Mouse (Mus musculus): ENCODE results near the gene Senp6. TPM values are rescaled to one million over a fixed set of nuclear protein-coding genes. Genes with fewer than 3 reads are reported as not detected.
A peak's percentile ranks its signal among the peaks of the same experiment; 100 is the strongest.

Gene Senp6
- polyA plus RNA-seq, 1 experiment from 2014 or later = 87.8 TPM

DNA sequence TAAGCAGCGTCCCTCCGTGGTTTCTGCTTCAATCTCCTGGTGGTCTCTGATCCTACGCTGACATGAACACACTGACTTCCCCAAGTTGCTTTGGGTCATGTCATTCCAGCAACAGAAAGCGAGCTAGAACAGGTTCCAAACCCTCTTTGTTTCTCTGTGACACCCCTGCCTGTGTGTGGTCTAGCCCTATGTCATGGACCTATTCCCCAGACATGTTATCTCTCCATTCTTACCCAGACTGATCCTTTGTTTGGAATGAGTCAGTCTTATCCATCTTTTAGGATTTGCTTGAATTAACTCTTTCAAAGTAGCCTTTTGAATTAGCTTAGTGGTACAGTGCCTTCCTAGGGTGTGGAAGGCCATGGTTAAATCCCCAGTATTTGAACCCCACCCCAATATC lies 113.0 kb downstream of the Senp6 start:
- Histone ChIP-seq H3K4me2 (replicated peaks) (no peak overlapping the region), H3K4me3 (no peak overlapping the region), H3K4me1 (no peaks in the 10 kb centered on the region), H3K9ac (no peak overlapping the region), H3K9me3 (no peaks in the 10 kb centered on the region), H3K27me3 (replicated peaks) (no peaks in the 10 kb centered on the region), H3K27ac (no peak overlapping the region), H3K36me3 (no peaks in the 10 kb centered on the region)
- no peak for ATAC-seq (ENCODE audit: low FRiP score, low read depth)
- WGBS = 87% methylated on average over 4 of the region's 4 CpGs

DNA sequence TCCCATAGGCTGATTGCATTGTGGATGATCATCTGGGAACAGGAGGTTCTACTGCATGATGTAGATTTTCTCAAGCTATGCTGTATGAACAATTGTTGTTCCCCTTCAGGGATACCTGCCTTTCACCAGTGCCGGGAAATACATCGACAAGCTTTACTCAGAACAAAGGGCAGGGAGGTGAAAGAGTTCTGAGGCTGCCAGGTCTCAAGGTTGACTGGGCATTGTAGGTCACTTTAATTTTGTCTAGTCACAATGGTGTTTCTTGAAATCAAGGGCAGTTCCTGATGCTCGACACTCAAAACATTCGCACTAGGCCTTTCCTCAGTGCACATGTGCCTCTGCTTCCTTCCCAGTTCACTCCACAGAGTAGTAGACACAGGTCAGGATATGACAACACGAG lies 114.1 kb downstream of the Senp6 start:
- no peak overlapping the region for H3K4me2 ChIP-seq (replicated peaks)
- ATAC-seq (ENCODE audit: low FRiP score, low read depth) = no peak
- WGBS = 83% methylated on average over 5 of the region's 5 CpGs

DNA sequence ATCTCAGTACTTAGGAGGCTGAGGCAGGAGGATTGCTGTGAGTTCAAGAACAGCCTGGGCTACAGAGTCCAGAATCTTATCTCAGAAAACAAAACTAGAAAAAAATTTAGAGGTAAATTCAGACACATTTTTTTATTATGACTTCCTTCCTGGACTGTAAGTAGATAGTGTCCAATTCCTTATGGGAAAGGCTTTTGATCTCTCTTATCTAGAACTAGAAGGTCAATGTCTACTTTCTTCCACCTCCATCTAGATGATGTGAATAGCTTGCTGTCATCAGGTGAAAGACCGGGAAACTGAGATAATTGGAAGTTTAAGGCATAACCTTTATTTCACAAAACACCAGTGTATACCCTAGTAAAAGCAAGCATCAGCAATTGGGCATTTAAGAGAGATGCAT lies 115.0 kb downstream of the Senp6 start:
- WGBS = 86% methylated on average over 1 of the region's 1 CpGs
- no peak overlapping the region for H3K4me3 ChIP-seq
- no peaks in the 10 kb centered on the region for H3K9me3 ChIP-seq
- H3K27ac ChIP-seq = no peak overlapping the region
- H3K4me1 ChIP-seq = no peaks in the 10 kb centered on the region
- no peak overlapping the region for H3K9ac ChIP-seq
- ATAC-seq (ENCODE audit: low FRiP score, low read depth) = no peak
- H3K36me3 ChIP-seq = no peaks in the 10 kb centered on the region
- H3K4me2 ChIP-seq (replicated peaks) = no peak overlapping the region
- no peaks in the 10 kb centered on the region for H3K27me3 ChIP-seq (replicated peaks)

More for the DNA sequence above, 114.1 kb downstream of the Senp6 start:
- H3K4me1 ChIP-seq = no peaks in the 10 kb centered on the region
- H3K27ac ChIP-seq = no peak overlapping the region
- no peaks in the 10 kb centered on the region for H3K9me3 ChIP-seq
- H3K4me3 ChIP-seq = no peak overlapping the region
- no peaks in the 10 kb centered on the region for H3K27me3 ChIP-seq (replicated peaks)
- H3K9ac ChIP-seq = no peak overlapping the region
- H3K36me3 ChIP-seq = no peaks in the 10 kb centered on the region

DNA sequence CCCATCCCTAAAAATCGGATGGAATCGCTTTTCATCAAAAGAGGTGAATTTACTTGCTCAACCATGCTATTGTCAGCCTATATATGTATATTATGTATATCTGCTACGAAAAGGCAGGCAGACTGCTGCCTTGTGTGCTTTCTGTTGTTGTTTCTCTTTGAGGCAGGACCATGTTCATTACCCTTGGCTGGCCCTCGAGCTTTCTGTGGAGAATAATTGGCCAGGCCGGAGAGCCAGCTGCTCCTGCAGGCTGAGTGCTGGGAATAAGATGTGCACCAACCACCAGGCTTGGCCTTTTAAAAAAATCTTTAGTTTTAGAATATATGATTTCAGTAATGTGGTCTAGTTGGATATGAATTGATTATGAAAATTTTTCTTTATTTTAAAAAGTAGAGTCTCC lies 117.4 kb downstream of the Senp6 start:
- 75% methylated on average over 5 of the region's 5 CpGs for WGBS
- no peaks in the 10 kb centered on the region for H3K27me3 ChIP-seq (replicated peaks)
- no peak overlapping the region for H3K27ac ChIP-seq
- no peak overlapping the region for H3K9ac ChIP-seq
- no peaks in the 10 kb centered on the region for H3K9me3 ChIP-seq
- H3K4me2 ChIP-seq (replicated peaks) = no peak overlapping the region
- H3K36me3 ChIP-seq = no peaks in the 10 kb centered on the region
- 0 out of 2 replicates have a peak, but pooled peaks have one; percentile 26 for ATAC-seq (ENCODE audit: low FRiP score, low read depth)
- H3K4me3 ChIP-seq = no peak overlapping the region
- no peaks in the 10 kb centered on the region for H3K4me1 ChIP-seq

DNA sequence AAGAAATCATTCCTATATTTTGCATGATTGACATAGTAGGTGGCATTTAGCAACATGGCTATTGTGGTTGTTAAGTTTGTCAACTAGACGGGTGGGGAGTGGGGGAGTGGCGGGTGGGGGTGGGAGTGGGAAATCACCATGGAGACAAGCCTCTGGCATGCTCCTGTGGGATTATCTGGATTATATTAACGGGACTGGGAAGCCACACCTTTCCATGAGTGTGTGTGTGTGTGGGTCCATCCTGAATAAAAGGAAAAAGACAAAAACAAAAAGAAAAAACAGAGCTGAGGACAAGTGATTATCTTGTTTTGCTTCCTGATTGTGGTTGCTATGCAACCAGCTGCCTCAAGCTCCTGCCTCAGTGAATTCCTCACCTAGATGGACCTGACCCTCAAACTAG lies 119.0 kb downstream of the Senp6 start:
- Histone ChIP-seq H3K27me3 (replicated peaks) (no peaks in the 10 kb centered on the region), H3K27ac (no peak overlapping the region), H3K4me2 (replicated peaks) (no peak overlapping the region), H3K36me3 (no peaks in the 10 kb centered on the region), H3K9ac (no peak overlapping the region), H3K4me3 (no peak overlapping the region), H3K4me1 (no peaks in the 10 kb centered on the region), H3K9me3 (no peaks in the 10 kb centered on the region)
- WGBS = 61% methylated on average over 3 of the region's 3 CpGs
- no peak for ATAC-seq (ENCODE audit: low FRiP score, low read depth)

DNA sequence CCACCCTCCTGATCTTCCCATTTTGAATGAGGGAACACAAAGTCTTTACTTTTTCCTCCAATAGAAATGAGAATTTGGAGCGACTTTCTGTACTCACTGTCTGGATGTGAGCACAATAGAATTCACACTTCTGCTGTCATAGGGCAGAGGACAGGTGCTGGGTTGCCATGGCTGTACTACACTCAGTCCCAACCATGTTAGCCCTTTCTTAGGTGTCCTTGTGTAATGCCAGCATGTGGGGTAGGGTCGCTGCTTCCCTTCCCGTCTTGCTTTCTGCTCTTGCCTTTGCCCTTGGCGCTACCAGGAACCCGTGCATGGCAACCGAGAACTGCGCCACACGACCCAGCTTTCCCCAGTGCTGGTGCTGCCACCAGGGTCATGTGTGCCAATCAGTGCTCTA lies 120.0 kb downstream of the Senp6 start:
- H3K4me2 ChIP-seq (replicated peaks) = no peak overlapping the region
- H3K27ac ChIP-seq = no peak overlapping the region
- no peaks in the 10 kb centered on the region for H3K27me3 ChIP-seq (replicated peaks)
- no peak overlapping the region for H3K4me3 ChIP-seq
- no peaks in the 10 kb centered on the region for H3K9me3 ChIP-seq
- ATAC-seq (ENCODE audit: low FRiP score, low read depth) = no peak
- H3K4me1 ChIP-seq = no peaks in the 10 kb centered on the region
- no peak overlapping the region for H3K9ac ChIP-seq
- 84% methylated on average over 8 of the region's 8 CpGs for WGBS
- H3K36me3 ChIP-seq = no peaks in the 10 kb centered on the region

DNA sequence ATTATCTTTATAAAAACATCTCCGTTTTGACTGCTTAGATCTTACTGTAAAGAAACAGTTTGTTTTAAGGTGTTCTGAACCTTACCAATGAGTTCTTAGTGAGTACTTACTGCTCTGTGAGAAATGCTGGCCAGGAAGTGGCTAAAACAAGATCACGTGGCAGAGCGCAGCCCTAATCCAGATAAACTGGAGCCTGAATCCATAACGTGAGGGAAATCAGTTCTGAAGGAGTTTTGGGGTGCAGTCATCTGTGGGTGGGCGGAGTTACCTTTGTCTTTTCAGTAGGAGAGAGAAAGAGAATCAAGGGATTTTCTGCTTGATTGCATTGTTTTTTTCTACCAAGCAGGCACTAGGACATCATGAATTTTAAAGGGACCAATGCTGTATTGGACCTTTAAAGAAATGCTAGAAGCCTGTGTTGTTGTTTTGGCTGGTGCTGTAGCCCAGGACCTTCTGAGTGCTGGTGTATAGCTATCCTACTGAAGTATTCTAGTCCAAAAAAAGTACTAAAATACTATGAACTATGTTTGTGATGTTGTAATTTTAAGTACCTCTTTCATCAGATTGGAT lies 121.7 kb downstream of the Senp6 start:
- ATAC-seq (ENCODE audit: low FRiP score, low read depth) = no peak
- Histone ChIP-seq H3K27ac (no peak overlapping the region), H3K27me3 (replicated peaks) (no peaks in the 10 kb centered on the region), H3K4me1 (no peaks in the 10 kb centered on the region), H3K9me3 (no peaks in the 10 kb centered on the region), H3K4me2 (replicated peaks) (no peak overlapping the region), H3K9ac (no peak overlapping the region), H3K4me3 (no peak overlapping the region), H3K36me3 (no peaks in the 10 kb centered on the region)
- 59% methylated on average over 5 of the region's 5 CpGs for WGBS

DNA sequence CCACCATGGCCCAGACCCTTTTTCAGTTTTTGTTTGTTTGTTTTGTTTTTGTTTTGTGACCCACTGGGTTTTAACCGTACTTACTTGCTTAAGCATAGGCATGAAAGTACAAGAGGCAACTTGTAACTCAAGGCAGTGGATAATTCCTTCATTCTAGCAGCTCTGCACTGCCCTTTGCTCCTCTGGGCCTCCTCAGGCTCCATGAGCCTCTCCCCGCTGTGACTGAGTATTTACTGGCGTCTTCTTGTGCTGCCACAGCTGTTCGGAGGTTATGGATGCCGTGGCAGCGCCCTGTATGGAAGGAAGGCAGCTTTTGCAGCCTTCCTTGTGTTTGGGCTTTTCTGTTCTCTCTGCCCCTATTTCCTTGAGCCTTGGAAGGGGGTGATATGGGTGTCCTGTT lies 124.5 kb downstream of the Senp6 start:
- no peak overlapping the region for H3K9ac ChIP-seq
- WGBS = 69% methylated on average over 6 of the region's 6 CpGs
- H3K4me2 ChIP-seq (replicated peaks) = no peak overlapping the region
- no peaks in the 10 kb centered on the region for H3K9me3 ChIP-seq
- no peak overlapping the region for H3K27ac ChIP-seq
- no peak for ATAC-seq (ENCODE audit: low FRiP score, low read depth)
- H3K4me3 ChIP-seq = no peak overlapping the region
- no peaks in the 10 kb centered on the region for H3K36me3 ChIP-seq
- H3K4me1 ChIP-seq = no peaks in the 10 kb centered on the region
- no peaks in the 10 kb centered on the region for H3K27me3 ChIP-seq (replicated peaks)

DNA sequence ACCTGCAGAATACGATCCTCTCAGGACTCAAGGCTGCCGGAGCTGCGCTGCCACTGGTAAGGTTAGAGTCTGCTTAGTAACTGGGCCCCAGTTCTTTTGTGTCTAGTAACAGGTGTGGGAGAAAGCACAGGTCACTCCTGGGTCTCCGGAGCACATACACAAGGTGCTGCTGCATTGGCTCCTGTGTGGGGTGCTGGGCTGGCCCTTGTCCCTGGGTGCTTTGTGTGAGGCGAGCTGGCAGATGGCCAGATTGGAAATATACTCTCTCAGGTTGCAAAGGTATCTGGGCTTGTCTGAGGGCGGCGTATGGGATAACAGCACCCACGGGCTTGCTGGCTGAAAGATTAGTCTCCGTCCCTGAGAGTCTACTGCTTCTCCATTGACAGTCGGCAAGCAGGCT lies 125.6 kb downstream of the Senp6 start:
- Histone ChIP-seq H3K9ac (no peak overlapping the region), H3K9me3 (no peaks in the 10 kb centered on the region), H3K36me3 (no peaks in the 10 kb centered on the region), H3K4me2 (replicated peaks) (no peak overlapping the region), H3K27me3 (replicated peaks) (no peaks in the 10 kb centered on the region), H3K4me1 (peaks cover 3% of the 10 kb centered on the region; the same call in 1 of the 2 replicates), H3K27ac (no peak overlapping the region), H3K4me3 (no peak overlapping the region)
- WGBS = 89% methylated on average over 10 of the region's 10 CpGs
- no peak for ATAC-seq (ENCODE audit: low FRiP score, low read depth)

DNA sequence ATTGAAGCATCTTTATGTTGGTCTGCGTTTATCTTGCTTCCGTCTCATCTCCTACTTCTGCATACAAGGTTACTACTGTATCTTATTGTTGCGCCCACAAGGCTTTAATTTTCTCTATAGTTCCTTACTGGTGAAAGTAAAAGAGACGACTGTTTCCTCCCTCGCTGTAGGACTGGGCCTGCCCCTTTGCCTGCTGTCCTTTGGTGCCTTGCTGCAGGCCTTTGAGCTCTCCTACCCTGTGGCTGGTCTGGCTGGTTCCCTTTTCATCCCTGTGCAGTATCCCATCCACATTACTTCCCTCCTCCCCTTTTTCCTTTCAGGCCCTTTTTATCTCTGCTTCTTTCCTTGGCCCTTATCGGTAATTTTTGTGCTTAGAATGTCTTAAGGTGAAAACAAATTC lies 127.7 kb downstream of the Senp6 start:
- Histone ChIP-seq H3K27me3 (replicated peaks) (no peaks in the 10 kb centered on the region), H3K9me3 (no peaks in the 10 kb centered on the region), H3K9ac (no peak overlapping the region), H3K4me1 (peaks cover 3% of the 10 kb centered on the region; the same call in 1 of the 2 replicates), H3K36me3 (no peaks in the 10 kb centered on the region), H3K4me2 (replicated peaks) (no peak overlapping the region), H3K4me3 (no peak overlapping the region), H3K27ac (no peak overlapping the region)
- ATAC-seq (ENCODE audit: low FRiP score, low read depth) = no peak
- WGBS = 75% methylated on average over 6 of the region's 6 CpGs

Other genes with a start within 250 kb of the Senp6 start
- 3.5 and 4.0 TPM in 2 replicates for gene Filip1, start 54.1 kb upstream of the Senp6 start, polyA plus RNA-seq (2016; fragmentation: Nextera tagmentation; extraction: Ambion mirVana)
- 13.6 and 15.7 TPM in 2 replicates for gene Myo6, start 98.1 kb downstream of the Senp6 start, polyA plus RNA-seq (2016; fragmentation: Nextera tagmentation; extraction: Ambion mirVana)